Mouse (Mus musculus) lung, embryonic 14.5 days (tissue): ENCODE data around the gene Bsdc1. TPM values are rescaled to one million over a fixed set of nuclear protein-coding genes. Genes with fewer than 3 reads are reported as not detected.
A peak's percentile ranks its signal among the peaks of the same experiment; 100 is the strongest.

ENCODE experiments used
- ATAC-seq: fragments of 200-750 bp; cut with Nextera tagmentation; 2 replicates; pipeline ENCODE4 v1.8.0; 2017; ENCODE audit warnings: mild to moderate bottlenecking, moderate TSS enrichment, moderate library complexity; ENCODE audit not compliant: insufficient read depth
- DNase-seq: peaks from one replicate; pipeline ENCODE4 v3.0.0-alpha.2; 2015
- H3K27ac ChIP-seq: fragments of 300-500 bp; sonication (generic); 2 replicates; pipeline ENCODE4 v1.5.1; 2014; ENCODE audit warnings: low read depth, mild to moderate bottlenecking, moderate library complexity
- H3K27me3 ChIP-seq: fragments of 300-500 bp; sonication (generic); 2 replicates; pipeline ENCODE4 v1.6.1; 2014; ENCODE audit warnings: low read length, control low read depth; ENCODE audit not compliant: insufficient read depth
- H3K36me3 ChIP-seq: fragments of 300-500 bp; sonication (generic); 2 replicates; pipeline ENCODE4 v1.6.1; 2014; ENCODE audit warnings: control low read depth; ENCODE audit not compliant: insufficient read depth
- H3K4me1 ChIP-seq: fragments of 300-500 bp; sonication (generic); 2 replicates; pipeline ENCODE4 v1.6.1; 2014; ENCODE audit warnings: antibody characterized with exemption, control low read depth; ENCODE audit not compliant: insufficient read depth
- H3K4me2 ChIP-seq: fragments of 300-500 bp; sonication (generic); 2 replicates; pipeline ENCODE4 v1.6.1; 2014; ENCODE audit warnings: mild to moderate bottlenecking
- H3K4me3 ChIP-seq: fragments of 300-500 bp; sonication (generic); 2 replicates; pipeline ENCODE4 v1.5.1; 2014; ENCODE audit warnings: low read depth, low read length
- H3K9ac ChIP-seq: fragments of 300-500 bp; sonication (generic); 2 replicates; pipeline ENCODE4 v1.6.1; 2014
- H3K9me3 ChIP-seq: fragments of 300-500 bp; sonication (generic); 2 replicates; pipeline ENCODE4 v1.6.1; 2016; ENCODE audit warnings: low read depth, low read length, control low read depth
- CTCF ChIP-seq: IDR thresholded peaks from 2 replicates; pipeline ENCODE4 v1.5.1; 2016; ENCODE audit warnings: antibody characterized with exemption, low read depth
- WGBS: fragments of 180-500 bp; shearing (Covaris S2); extraction: QIAGEN DNeasy Blood & Tissue Kit; methylation state at CpG from one replicate; pipeline ENCODE4 v1.1.7; 2014; 5-methylcytosine and 5-hydroxymethylcytosine counted together
- polyA plus RNA-seq: library from polyadenylated mRNA; unstranded; fragments of >200 nt; fragmentation: Nextera tagmentation; extraction: Ambion mirVana; gene quantifications from 2 replicates; pipeline ENCODE4 v1.2.1, GENCODE M21; 2014

The Bsdc1 gene
- polyA plus RNA-seq, 1 experiment from 2014 or later = 20.5 TPM

DNA sequence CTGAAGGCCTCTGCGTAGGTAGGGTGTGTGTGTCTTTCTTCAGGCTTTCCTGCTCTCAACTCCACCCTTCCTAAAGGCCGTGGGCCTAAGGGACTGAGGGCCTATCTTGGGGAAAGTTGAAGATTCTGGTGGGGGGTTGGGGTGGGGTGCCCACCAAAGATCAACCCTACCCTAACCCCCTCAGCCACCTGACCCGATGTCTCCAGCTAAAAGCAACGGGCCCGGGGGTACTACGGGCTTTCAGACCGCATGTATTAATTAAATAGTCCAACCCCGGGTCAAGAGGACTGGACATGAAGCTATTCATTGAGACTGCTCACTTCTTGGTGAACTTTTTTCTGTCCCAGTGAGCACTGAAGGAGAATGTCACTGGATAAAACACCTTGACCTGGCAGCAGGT is 38.6 kb downstream of the Bsdc1 start:
- Histone ChIP-seq H3K36me3 (no peaks in the 10 kb centered on the region), H3K9ac (no peak overlapping the region), H3K27me3 (no peaks in the 10 kb centered on the region), H3K4me2 (peak overlapping the region; percentile 76), H3K4me1 (no peaks in the 10 kb centered on the region), H3K27ac (peak overlapping the region; percentile 93), H3K4me3 (peak overlapping the region; percentile 48; the same call in 1 of the 2 replicates), H3K9me3 (no peaks in the 10 kb centered on the region)
- no peak for DNase-seq
- ATAC-seq = peak; percentile 0; the same call in 1 of the 2 replicates
- whole genome bisulfite sequencing = 76% methylated on average over 8 of the region's 8 CpGs
- no peak for TF ChIP-seq CTCF

DNA sequence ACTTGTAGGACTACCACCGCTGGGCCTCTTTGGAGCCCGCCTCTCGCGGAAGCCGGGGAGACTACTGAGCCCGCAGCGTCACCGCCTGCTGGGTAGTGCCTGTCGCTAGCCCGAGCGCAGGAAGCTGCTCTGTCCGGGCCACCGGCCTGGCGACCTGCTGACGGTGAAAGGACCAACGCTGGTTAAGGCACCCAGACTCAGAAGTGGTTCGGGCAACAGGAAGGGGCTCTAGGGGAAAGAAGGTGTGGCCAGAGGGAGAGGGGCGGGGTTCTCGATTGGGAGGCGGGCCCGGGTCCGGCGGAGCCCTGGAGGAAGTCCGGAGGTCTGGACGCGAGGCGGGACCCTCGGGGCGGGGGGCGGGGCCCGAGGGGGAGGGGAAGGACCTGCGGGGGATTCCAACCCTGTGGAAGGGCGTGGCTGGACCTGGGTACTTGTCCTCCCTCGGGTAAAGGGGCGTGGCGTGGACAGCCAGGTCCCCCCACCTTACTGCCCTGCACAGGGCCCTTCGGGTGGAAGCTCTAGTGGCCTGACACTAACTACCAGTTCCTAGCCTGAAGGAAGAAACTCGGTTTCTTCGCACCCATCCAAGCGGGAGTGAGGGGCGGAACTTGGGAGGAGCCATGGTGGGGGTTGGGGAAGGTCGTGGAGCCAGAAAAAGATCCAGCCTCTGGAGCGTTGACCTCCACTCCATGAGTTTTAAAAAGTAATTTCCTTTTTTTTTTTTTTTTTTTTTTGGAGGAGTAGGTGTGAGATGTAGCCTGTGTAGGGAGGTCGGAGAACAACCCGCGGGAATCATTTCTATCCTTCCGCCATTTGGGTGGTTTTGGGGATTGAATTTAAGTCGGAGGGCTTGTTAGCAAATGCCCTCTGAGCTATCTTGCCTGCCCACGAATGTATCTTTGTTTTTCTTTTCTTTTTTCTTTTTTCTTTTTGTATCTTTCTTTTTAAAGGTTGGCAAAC is 39.5 kb downstream of the Bsdc1 start:
- H3K36me3 ChIP-seq = no peaks in the 10 kb centered on the region
- WGBS = 1% methylated on average over 49 of the region's 49 CpGs
- DNase-seq = peak; percentile 94
- H3K9ac ChIP-seq = peak overlapping the region; percentile 71
- H3K27ac ChIP-seq = peak overlapping the region; percentile 93
- TF ChIP-seq CTCF = no peak
- ATAC-seq = peak; percentile 94
- H3K9me3 ChIP-seq = no peaks in the 10 kb centered on the region
- peak overlapping the region; percentile 76 for H3K4me2 ChIP-seq
- H3K4me3 ChIP-seq = peak overlapping the region; percentile 48
- H3K27me3 ChIP-seq = no peaks in the 10 kb centered on the region
- no peaks in the 10 kb centered on the region for H3K4me1 ChIP-seq

DNA sequence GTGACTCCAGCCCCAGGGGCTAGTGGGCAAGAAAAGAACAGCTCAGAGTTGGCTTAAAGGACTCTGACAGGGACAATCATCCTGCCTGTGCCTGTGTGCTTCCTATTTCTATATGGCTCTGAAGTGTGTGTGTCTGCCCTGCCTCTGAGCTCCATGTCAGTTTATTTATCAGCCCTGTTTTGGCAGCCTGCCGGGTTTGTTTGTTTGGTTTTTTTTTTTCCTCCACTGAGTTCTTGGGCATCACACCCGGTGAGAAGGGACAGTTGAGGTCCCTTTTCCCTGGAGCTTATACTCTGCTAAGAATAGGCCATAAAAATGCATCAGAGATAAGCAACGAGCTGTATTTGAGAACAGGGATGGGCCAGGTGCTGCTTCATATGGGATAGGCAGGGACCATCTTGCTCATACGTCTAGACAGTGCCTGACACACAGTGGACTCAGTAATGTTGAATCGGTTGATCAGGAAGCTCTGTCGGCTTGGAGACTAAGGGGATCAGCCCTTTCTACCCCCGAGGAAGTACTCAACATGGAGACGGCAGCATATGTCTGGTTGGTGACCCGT is 41.0 kb downstream of the Bsdc1 start:
- WGBS = 46% methylated on average over 9 of the region's 9 CpGs
- no peak overlapping the region for H3K4me2 ChIP-seq
- no peaks in the 10 kb centered on the region for H3K4me1 ChIP-seq
- no peak overlapping the region for H3K4me3 ChIP-seq
- H3K9ac ChIP-seq = no peak overlapping the region
- peak; percentile 40 for DNase-seq
- no peaks in the 10 kb centered on the region for H3K36me3 ChIP-seq
- no peaks in the 10 kb centered on the region for H3K27me3 ChIP-seq
- H3K9me3 ChIP-seq = no peaks in the 10 kb centered on the region
- no peak for TF ChIP-seq CTCF
- no peak overlapping the region for H3K27ac ChIP-seq
- ATAC-seq = no peak

DNA sequence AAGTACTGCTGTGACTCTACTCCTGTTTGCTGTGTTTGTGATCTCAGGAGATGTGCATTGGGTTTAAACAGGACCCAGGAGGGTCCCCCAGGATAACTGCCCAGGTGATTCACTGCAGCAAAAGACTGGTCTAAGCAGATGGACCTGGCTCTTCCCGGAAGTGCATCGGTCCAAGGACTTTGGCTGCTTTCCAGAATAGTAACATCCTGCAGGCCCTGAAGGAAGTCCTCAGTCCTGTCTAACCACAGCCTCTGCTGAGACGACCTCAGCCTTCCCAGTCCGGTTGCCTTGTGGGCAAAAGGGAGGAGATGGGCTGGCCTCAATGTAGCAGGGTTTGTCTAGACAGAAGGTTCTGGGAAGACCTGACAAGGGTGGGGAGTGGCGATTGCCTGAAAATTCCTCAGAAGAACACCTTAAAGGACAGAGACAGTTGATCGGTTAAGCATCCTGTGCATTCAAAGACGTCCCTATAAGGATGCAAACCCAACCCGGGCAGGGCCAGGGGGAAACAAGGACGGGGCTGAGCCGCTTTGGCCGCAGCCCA is 41.6 kb downstream of the Bsdc1 start:
- H3K36me3 ChIP-seq = no peaks in the 10 kb centered on the region
- ATAC-seq (no peak), DNase-seq (peak; percentile 62)
- no peak for TF ChIP-seq CTCF
- H3K27ac ChIP-seq = no peak overlapping the region
- H3K27me3 ChIP-seq = no peaks in the 10 kb centered on the region
- H3K4me1 ChIP-seq = no peaks in the 10 kb centered on the region
- no peak overlapping the region for H3K4me2 ChIP-seq
- WGBS = 55% methylated on average over 11 of the region's 11 CpGs
- H3K4me3 ChIP-seq = no peak overlapping the region
- no peak overlapping the region for H3K9ac ChIP-seq
- H3K9me3 ChIP-seq = no peaks in the 10 kb centered on the region

DNA sequence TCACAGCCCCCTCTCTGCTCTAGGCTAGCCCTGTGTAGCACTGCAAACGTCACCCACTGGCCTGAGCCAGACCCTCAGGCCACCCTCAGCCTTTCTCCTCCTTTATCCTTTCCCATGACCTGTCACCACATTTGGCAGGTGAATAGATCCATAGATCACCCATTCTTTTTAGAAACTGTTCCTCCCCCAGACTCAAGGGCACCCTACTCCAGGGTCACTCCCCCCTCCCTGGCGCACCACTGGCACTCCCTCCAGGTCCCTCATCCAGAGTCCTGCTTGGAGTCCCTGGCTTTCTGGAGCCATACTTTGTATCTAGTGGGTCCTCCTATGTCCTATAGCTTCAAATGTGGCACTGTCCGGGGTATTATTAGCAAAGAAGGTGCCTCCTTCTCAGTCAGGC is 44.1 kb downstream of the Bsdc1 start:
- H3K9ac ChIP-seq = no peak overlapping the region
- H3K27me3 ChIP-seq = no peaks in the 10 kb centered on the region
- H3K4me3 ChIP-seq = no peak overlapping the region
- no peak for DNase-seq
- no peaks in the 10 kb centered on the region for H3K4me1 ChIP-seq
- H3K9me3 ChIP-seq = no peaks in the 10 kb centered on the region
- no peak for TF ChIP-seq CTCF
- no peaks in the 10 kb centered on the region for H3K36me3 ChIP-seq
- 77% methylated on average over 3 of the region's 3 CpGs for WGBS
- no peak overlapping the region for H3K27ac ChIP-seq
- no peak overlapping the region for H3K4me2 ChIP-seq
- no peak for ATAC-seq

DNA sequence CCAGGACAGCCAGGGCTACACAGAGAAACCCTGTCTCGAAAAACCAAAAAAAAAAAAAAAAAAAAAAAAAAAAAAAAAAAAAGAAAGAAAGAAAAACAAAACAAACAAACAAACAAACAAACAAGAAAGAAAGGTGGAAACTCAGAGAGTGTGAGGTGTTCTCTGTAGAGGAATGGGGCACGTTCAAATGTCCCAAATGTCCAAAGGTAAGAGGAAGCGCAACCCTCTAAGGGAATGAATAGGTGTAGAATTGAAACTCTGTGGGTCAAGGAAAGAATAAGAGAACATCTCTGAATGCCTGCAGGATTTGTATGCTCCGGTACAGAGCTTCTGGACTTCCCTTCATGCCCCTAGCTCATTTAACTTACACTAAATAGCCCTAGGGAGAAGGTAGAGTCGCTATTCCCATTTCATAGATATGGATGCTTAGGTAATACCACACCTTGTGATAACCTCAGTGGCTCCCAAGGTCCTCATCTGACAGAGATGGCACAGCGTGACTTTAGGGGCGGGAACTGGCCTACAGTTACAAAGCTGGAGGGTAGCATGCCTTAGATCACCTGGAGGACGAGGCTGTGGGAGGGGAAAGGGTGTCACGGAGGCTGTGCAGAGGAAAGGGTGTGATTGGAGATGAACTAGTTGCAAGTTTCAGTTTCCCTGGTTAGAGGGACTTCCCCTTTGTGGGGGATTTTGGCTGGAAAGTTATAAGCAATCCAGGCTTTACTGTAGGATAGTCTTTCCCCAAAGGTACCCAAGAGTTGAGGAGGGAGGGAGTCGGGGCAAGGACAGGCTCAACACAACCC is 46.3 kb downstream of the Bsdc1 start:
- DNase-seq = no peak
- Histone ChIP-seq H3K4me2 (no peak overlapping the region), H3K4me3 (no peak overlapping the region), H3K9me3 (no peaks in the 10 kb centered on the region), H3K27me3 (no peaks in the 10 kb centered on the region), H3K4me1 (no peaks in the 10 kb centered on the region), H3K9ac (no peak overlapping the region), H3K27ac (no peak overlapping the region), H3K36me3 (no peaks in the 10 kb centered on the region)
- ATAC-seq = no peak
- WGBS = 47% methylated on average over 9 of the region's 10 CpGs
- no peak for TF ChIP-seq CTCF

DNA sequence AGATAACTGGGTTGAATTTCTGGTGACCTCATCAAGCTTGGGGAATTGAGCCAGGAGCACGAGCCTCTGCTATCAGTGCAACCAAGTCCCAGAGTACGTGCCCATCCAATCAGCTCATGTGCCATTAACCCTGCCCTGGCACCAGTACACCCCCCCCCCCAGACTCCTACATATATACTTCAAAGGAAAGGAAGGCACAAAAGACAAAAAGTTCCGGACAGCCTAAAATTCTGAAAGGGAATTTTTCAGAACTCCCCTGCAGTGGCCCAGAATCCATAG is 46.8 kb downstream of the Bsdc1 start:
- WGBS = 48% methylated on average over 3 of the region's 3 CpGs
- no peak overlapping the region for H3K9ac ChIP-seq
- no peak for TF ChIP-seq CTCF
- no peaks in the 10 kb centered on the region for H3K9me3 ChIP-seq
- no peak overlapping the region for H3K4me3 ChIP-seq
- DNase-seq (no peak), ATAC-seq (no peak)
- no peak overlapping the region for H3K27ac ChIP-seq
- 0 out of 2 replicates have a peak, but pooled peaks cover 3% of the 10 kb centered on the region for H3K4me1 ChIP-seq
- H3K36me3 ChIP-seq = no peaks in the 10 kb centered on the region
- no peaks in the 10 kb centered on the region for H3K27me3 ChIP-seq
- no peak overlapping the region for H3K4me2 ChIP-seq
